Mouse (Mus musculus): Measurements from ENCODE around the gene Prss42. TPM values are rescaled to one million over a fixed set of nuclear protein-coding genes. Genes with fewer than 3 reads are reported as not detected.

The Prss42 gene
- not detected for polyA plus RNA-seq (2014; fragmentation: Illumina TruSeq; extraction: RNeasy Lipid Tissue Mini Kit (QIAGEN cat#74804); ENCODE audit: low read depth, low replicate concordance)

DNA sequence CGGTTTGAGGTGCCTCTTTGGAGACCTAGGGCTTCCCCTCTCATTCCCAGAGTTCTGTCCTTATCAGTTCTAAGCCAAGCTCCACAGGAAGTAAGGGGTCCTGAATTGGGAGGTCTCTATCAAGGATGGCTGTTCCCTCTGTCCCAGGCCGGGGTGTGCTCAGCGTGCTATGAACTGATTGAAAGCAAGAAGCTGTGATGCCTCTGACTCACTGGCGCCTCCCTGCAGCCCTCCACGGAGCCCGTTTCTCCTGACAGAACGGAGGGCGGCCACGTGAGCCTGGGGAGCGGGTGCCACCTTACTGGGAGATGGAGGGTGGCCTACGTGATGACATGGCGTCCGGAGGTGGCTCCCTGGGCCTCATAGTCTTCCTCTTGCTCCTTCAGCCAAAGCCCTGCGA, at the start of gene Prss42:
Gene Prss42, plus strand, starts transcription at position 301 of the 400 bp plus-strand sequence.

DNA sequence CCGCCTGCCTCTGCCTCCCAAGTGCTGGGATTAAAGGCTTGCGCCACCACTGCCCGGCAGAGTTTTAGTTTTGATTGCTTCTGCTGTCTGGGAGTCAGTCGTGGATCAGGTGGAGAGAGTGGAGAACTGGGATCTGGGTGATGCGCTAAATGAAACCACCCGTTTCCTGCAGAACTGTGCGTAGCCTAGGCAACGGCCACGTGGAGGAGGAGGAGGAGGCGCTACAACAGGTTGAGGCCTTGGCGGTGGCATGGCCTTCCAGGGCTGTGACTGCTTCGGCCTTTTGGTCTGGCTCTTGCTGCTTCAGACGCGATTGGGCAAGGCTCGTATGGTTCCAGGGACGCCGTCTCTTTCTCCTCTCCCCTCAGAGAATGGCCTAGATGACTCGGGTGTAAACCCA, 15.8 kb downstream of the Prss42 start, which contains the start of gene Prss44:
Gene Prss44, plus strand, starts transcription at position 206 of the 400 bp plus-strand sequence.

DNA sequence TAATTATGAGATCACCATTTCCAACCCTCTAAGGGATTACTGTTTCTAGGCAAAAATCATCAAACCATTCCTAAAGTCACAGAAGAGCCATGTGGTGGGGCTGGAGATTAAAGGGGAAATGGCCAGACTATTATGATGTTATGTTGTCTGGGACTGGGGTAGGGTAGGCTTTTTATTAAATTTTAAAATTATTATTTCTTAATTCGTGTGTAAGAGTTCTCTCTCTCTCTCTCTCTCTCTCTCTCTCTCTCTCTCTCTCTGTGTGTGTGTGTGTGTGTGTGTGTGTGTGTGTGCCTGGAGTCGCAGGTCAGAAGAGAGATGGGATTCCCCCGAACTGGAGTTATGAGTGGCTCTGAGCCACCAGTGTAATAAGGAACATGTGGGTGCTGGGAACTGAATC, 28.4 kb downstream of the Prss42 start, which contains the start of gene Prss43:
Gene Prss43, plus strand, starts transcription at position 301 of the 400 bp plus-strand sequence.

GRCm38 (mm10) chr9:110834411-110834810, 36.4 kb downstream of the Prss42 start, which contains the start of gene Prss45:
Gene Prss45, plus strand, starts transcription at chr9:110834588.

DNA sequence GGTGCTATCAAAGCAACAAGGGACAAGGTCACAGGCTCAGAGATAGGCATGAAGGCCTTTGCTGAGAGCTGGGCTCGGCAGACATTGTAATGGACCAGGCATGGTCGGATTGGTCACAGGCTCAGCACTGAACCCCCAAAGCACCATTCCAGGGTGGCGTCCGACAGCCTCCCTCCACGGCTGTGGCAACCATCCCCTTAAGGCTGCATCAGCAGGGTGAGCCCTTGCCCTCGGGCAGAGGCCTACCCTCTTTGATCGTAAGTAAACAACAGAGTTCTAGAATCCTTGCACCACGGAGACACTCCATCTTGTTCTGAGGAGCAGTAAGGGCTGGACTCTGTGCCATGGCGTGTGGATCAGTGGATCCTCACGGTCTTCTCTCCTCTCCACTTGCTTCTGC, 46.2 kb downstream of the Prss42 start, which contains the start of gene Prss46:
Gene Prss46, plus strand, starts transcription at position 301 of the 400 bp plus-strand sequence.

Other genes starting within 250 kb of the Prss42 start
- not detected for gene Nradd, start 173.7 kb upstream of the Prss42 start, polyA plus RNA-seq (2014; fragmentation: Illumina TruSeq; extraction: RNeasy Lipid Tissue Mini Kit (QIAGEN cat#74804); ENCODE audit: low read depth, low replicate concordance)
- 1.2 TPM for gene Nbeal2, start 144.0 kb upstream of the Prss42 start, polyA plus RNA-seq (2014; fragmentation: Illumina TruSeq; extraction: RNeasy Lipid Tissue Mini Kit (QIAGEN cat#74804); ENCODE audit: low read depth, low replicate concordance)
- gene Ccdc12, start 141.7 kb upstream of the Prss42 start, polyA plus RNA-seq (2014; fragmentation: Illumina TruSeq; extraction: RNeasy Lipid Tissue Mini Kit (QIAGEN cat#74804); ENCODE audit: low read depth, low replicate concordance): 1.9 TPM
- not detected for gene Myl3, start 56.3 kb upstream of the Prss42 start, polyA plus RNA-seq (2014; fragmentation: Illumina TruSeq; extraction: RNeasy Lipid Tissue Mini Kit (QIAGEN cat#74804); ENCODE audit: low read depth, low replicate concordance)
- 0.45 TPM for gene Pth1r, start 51.0 kb upstream of the Prss42 start, polyA plus RNA-seq (2014; fragmentation: Illumina TruSeq; extraction: RNeasy Lipid Tissue Mini Kit (QIAGEN cat#74804); ENCODE audit: low read depth, low replicate concordance)
- gene Prss44, start 15.8 kb downstream of the Prss42 start, polyA plus RNA-seq (2014; fragmentation: Illumina TruSeq; extraction: RNeasy Lipid Tissue Mini Kit (QIAGEN cat#74804); ENCODE audit: low read depth, low replicate concordance): not detected
- gene Prss43, start 28.5 kb downstream of the Prss42 start, polyA plus RNA-seq (2014; fragmentation: Illumina TruSeq; extraction: RNeasy Lipid Tissue Mini Kit (QIAGEN cat#74804); ENCODE audit: low read depth, low replicate concordance): not detected
- gene Prss45, start 36.4 kb downstream of the Prss42 start, polyA plus RNA-seq (2014; fragmentation: Illumina TruSeq; extraction: RNeasy Lipid Tissue Mini Kit (QIAGEN cat#74804); ENCODE audit: low read depth, low replicate concordance): not detected
- not detected for gene Prss46, start 46.3 kb downstream of the Prss42 start, polyA plus RNA-seq (2014; fragmentation: Illumina TruSeq; extraction: RNeasy Lipid Tissue Mini Kit (QIAGEN cat#74804); ENCODE audit: low read depth, low replicate concordance)
- gene Prss50, start 59.8 kb downstream of the Prss42 start, polyA plus RNA-seq (2014; fragmentation: Illumina TruSeq; extraction: RNeasy Lipid Tissue Mini Kit (QIAGEN cat#74804); ENCODE audit: low read depth, low replicate concordance): not detected
- 4.0 TPM for gene Als2cl, start 81.7 kb downstream of the Prss42 start, polyA plus RNA-seq (2014; fragmentation: Illumina TruSeq; extraction: RNeasy Lipid Tissue Mini Kit (QIAGEN cat#74804); ENCODE audit: low read depth, low replicate concordance)
- gene Tmie, start 81.9 kb downstream of the Prss42 start, polyA plus RNA-seq (2014; fragmentation: Illumina TruSeq; extraction: RNeasy Lipid Tissue Mini Kit (QIAGEN cat#74804); ENCODE audit: low read depth, low replicate concordance): 9.6 TPM
- not detected for gene Fam240a, start 118.7 kb downstream of the Prss42 start, polyA plus RNA-seq (2014; fragmentation: Illumina TruSeq; extraction: RNeasy Lipid Tissue Mini Kit (QIAGEN cat#74804); ENCODE audit: low read depth, low replicate concordance)
- not detected for gene Tdgf1, start 148.0 kb downstream of the Prss42 start, polyA plus RNA-seq (2014; fragmentation: Illumina TruSeq; extraction: RNeasy Lipid Tissue Mini Kit (QIAGEN cat#74804); ENCODE audit: low read depth, low replicate concordance)
- not detected for gene Lrrc2, start 153.4 kb downstream of the Prss42 start, polyA plus RNA-seq (2014; fragmentation: Illumina TruSeq; extraction: RNeasy Lipid Tissue Mini Kit (QIAGEN cat#74804); ENCODE audit: low read depth, low replicate concordance)
- gene Rtp3, start 192.4 kb downstream of the Prss42 start, polyA plus RNA-seq (2014; fragmentation: Illumina TruSeq; extraction: RNeasy Lipid Tissue Mini Kit (QIAGEN cat#74804); ENCODE audit: low read depth, low replicate concordance): 38.6 TPM
- gene Ltf, start 221.1 kb downstream of the Prss42 start, polyA plus RNA-seq (2014; fragmentation: Illumina TruSeq; extraction: RNeasy Lipid Tissue Mini Kit (QIAGEN cat#74804); ENCODE audit: low read depth, low replicate concordance): not detected

All from liver, adult 10 weeks (tissue).